Mouse (Mus musculus) 3134 (cell line): ENCODE measurements around the gene Alg12.

Source experiments
- DNase-seq: peaks from one replicate; pipeline ENCODE4 v3.0.0-alpha.2; 2011; ENCODE audit warnings: low spot score; ENCODE audit not compliant: insufficient read length; ENCODE audit errors: extremely low read depth

Alg12 gene

DNA sequence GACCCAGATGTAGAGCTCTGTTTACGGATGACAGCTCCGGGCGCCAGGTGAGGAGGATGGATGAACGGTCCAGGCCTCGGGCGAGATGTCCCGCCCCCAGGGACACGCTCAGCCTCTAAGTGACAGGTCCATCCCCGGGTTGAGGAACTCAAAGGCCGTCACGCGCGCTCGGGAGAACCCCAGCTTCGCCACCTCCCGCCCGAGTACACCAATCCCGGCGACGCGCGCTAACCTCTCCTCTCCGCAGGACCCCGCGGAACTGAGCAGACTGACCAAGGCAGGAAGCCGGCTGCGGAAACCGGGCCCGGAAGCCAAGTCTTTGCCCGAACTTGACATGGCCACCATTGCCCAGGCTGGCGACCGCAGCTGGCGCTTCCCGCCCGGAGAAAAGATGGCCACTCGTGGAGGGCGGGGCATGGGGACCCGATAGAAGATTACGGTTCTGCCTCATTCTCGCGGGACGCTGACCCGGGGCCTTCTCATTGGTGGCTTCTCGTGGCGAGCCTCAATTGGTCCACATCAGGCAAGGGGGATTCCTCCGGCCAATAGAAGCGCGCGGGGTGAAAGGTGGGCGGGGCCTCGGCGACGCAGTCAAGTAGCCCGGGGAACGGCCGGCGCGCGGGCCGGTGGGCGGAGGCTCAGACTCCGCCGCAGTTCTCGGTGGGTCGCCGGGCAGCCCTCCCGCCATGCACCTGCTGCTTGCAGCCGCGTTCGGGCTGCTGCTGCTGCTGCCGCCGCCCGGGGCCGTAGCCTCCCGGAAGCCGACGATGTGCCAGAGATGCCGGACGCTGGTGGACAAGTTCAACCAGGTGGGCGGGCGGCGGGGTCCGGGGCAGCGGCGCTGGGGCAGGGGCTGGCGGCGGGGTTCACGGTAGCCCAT is at the start of gene Alg12, which contains the start of gene Creld2:
Gene Alg12 (minus strand): TSS at position 293 of the 880 bp plus-strand sequence.
Gene Creld2 (plus strand): TSS at position 621 of the 880 bp plus-strand sequence.
- peak; percentile 99 for DNase-seq

DNA sequence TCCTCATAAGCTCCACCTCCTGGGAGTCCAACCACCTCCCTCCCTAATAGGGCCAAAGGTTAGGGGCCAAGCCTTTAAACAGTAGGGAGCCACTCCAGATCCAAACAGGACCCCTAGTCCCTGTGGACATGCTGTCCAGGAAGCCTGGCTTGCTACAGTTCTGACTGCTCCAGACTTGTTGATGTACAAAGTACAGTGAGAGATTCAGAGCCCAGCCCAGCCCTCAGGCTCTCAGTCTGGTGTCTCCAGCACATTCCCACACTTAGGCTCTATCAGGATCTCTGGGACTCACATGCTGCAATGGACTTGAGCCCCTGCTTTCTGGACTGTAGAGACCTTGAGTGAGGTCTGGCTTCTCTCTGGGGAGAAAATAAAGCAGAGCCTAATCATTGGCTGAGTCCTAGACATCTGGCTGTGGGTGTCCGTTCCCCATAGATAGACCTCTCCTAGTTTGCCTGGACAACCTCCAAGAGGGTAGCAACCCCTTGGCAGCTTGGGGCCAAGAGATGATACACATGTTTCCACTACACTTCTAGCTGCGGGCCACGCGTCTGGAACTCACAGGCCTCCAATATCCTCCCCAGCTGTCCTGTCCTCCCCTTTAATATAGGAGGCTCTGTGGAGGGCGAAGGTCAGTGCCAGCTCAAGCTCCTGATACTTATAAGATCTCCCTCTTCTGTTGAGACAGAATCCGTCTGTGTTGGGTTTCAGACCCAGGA is 49.1 kb upstream of the Alg12 start:
- DNase-seq: no peak

DNA sequence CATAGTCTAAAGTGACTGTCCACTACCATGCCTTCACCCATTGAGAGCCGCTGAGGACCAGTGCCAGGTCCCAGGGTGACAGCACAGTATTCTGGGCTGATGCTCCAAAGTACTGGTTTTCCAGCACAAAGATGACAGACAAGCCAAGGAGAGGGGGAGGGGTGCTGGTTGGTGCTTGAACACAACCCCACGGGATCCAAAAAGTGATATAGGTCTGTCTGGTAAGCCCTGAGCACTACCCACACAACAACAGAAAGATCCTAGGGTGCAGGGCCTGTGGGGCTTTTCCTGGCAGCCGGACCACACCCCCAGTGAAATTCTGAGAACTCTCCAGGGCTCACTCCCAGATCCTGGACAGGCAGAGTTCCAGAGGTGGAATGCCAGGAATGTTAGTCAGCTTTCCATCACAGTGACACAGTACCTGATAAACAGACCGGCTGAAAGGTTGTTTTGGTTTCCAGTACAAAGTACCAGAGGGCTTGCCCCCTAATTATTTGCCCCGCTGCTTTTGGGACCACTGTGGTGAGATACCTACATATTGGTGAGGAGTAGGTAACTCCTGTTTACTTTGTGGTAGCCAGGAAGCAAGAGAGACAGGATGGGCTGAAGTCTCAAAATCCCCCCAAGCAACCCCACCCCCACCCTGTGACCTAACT is 48.4 kb upstream of the Alg12 start:
- peak; percentile 66 for DNase-seq

DNA sequence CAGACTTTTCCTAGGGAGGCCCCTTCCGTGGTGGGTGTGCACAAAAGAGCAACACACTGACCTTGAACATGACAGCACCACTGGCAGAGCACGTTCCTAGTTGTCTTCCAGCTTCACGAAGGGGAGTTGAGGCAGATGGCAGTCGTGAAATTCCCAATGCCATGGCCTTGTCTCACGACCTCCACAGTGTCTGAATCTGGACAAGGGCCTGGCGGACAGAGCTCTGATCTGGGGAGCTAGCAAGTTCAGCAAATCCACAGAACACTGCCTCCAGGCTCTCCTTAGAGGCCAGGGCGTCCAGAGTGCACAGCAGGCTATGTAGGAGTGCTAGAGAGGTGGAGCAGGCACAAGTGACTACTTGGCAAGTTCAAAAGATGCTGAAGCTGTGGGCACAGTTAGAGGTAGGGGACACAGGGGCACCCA is 47.8 kb upstream of the Alg12 start:
- peak; percentile 36 for DNase-seq

DNA sequence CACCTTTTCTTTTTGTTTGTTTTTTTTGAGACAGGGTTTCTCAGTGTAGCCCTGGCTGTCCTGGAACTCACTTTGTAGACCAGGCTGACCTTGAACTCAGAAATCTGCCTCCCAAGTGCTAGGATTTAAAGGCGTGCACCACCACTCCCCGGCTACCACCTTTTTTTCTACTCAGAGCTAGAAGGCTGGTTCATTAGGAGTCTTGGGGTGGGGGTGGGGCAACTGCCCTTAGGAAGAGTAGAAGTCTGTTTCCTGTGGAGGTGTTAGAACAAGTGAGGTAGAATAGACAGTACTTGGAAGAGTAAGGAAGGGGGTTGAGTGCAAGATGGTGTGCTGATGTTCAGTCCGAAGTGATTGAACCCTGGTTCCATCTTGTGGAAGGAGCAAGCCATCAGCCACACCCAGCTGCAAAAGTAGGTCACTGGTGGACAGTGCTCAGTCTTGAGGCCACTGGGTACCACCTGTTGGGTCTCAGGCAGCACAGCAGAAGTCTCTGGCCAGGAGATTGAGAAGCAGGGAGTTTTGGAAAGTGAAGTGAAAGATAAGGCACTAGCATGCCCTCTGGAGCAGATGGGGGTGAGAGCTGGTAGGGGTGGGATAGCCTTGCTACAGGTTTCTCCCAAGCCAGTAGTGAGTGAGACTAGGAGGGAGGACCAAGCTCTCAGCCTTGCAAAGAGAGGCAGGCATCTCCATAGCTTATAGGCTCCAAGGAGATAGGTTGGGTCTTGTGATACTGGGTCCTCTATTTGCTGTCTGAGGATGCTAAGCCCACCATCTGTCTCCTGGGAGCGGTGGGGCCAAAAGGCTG is 47.0 kb upstream of the Alg12 start:
- no peak for DNase-seq

DNA sequence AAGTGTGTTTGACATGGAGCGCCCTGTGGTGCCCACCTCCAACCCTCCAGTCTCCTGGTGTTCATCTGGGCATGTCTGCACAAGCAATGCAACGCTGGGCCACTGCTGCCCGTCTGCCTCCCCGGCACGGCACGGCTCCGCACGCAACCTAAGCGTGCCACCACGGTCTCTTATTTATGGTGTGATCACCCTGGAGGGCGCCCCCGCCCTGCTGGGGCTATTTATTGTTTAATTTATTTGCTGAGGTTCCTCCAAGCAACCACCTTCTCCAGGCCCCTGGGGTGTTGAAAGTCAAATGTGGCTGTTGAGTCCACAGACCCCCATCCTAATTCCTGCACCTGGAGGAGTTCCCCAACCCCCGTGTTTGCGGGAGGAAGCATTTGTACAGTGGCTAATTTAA is 45.9 kb upstream of the Alg12 start:
- DNase-seq: no peak

DNA sequence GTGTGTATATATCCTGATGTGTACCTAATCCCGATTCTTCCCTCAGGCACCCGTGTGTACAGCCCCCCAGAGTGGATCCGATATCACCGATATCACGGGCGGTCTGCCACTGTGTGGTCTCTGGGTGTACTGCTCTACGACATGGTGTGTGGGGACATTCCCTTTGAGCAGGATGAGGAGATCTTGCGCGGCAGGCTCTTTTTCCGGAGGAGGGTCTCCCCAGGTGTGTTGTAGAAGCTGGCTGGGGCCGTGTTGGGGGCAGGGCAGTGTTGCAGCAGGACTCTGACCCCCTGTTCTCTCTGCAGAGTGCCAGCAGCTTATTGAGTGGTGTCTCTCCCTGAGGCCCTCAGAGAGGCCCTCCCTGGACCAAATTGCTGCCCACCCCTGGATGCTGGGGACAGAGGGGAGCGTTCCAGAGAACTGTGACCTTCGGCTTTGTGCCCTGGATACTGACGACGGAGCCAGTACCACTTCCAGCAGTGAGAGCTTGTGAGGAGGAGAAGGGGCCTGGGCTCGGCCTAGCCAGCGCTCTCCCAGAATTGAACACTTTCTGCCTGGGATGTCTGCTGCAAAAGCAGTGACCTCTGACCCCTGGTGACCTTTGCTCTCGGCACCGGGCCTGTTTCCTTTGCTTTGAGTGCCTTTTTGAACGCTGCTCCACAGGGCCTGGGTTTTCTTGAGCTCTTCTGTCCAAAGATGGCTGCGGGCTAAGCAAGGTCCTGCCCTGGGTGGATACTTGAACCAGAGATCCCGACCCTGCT is 45.3 kb upstream of the Alg12 start:
- DNase-seq: no peak

DNA sequence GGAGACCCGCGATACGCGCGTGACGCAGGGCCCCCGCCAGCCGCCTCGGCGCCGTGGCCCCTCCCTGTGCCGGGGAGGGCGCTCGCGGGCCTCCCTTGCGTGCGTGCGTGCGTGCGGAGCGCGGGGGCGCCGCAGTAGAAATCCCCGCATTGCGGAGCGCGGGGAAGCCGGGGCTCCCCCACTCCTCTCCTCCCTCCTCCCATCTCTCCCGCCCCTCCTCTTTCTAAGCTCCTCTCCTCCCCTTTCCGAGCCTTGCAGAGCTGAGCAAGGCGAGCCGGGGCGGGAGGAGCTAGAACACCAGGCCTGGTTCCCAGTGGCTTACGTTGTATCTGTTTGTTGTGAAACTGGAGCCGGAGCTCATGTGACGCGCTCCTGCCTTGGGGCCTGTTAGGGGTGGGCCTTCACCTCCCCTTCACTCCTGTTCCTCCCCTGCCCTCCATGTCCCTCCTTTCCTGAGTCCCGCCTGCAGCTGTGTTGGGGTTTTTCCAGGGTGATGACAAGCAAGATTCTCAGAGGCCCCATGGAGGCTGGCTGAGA is 44.6 kb upstream of the Alg12 start:
- DNase-seq: peak; percentile 89

DNA sequence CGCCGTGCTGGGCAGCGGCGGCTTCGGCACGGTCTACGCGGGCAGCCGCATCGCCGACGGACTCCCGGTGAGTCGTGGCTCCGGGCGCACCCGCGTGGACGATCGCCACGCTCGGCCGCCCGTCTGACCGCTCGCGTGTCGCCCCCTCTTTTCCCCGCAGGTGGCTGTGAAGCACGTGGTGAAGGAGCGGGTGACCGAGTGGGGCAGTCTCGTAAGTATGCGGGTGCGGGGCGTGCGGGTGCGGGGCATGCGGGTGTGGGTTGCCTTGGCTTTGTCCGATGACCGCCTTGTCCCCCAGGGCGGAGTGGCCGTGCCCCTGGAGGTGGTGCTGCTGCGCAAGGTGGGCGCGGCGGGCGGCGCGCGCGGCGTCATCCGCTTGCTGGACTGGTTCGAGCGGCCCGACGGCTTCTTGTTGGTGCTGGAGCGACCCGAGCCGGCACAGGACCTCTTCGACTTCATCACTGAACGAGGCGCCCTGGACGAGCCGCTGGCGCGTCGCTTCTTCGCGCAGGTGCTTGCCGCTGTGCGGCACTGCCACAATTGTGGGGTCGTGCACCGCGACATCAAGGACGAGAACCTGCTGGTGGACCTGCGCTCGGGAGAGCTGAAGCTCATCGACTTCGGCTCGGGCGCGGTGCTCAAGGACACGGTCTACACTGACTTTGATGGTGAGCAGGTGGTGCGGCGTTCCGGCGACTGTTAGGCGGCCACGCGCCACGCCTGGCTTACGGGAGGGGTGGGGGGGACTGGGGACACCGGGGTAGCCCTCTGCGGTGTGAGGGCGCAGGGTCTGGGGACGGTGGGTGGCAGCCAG is 44.0 kb upstream of the Alg12 start:
- peak; percentile 82 for DNase-seq

DNA sequence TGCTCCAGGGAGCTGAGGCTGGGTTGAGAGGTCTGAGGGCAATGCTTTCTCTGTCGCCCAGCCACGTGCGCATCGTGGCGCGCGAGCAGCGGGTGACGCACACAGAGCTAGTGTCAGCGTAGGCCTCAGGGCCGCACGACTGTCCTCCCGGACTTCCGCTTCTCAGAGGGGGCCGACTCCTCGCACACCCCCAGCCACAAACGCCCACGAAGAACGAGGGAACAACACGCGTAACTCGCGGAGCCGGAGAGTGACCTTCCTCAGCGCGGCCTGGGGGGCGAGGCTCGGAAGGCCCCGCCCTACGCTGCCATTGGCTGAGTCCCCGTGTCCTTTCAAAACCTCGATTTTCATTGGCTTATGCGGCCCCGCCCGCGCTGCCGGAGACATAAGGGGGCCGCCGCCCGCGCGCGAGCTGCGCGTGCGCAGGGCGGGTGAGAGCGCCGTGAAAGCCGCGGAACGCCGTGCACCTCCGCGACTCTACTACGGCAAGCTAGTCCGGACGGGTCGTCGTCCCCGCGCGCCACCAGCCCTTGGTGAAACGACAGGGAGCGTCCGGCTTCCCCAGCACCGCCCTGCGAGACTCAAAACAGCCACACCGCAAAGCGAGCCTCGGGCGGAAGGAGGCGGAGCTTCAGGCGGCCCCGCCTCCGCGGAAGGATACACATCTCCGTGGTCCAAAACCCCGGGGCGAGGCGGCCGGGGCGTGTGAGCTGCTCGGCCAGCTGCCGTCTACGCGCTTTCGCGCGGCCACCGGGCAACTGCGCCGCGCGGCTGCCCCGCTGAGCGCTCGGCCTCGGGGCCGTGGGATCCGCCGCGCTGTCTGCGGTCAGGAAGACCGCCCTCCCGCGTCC is 42.9 kb upstream of the Alg12 start, which contains the start of gene Pim3:
Gene Pim3 (plus strand): TSS at position 415 of the 851 bp plus-strand sequence.
- peak; percentile 99 for DNase-seq

DNA sequence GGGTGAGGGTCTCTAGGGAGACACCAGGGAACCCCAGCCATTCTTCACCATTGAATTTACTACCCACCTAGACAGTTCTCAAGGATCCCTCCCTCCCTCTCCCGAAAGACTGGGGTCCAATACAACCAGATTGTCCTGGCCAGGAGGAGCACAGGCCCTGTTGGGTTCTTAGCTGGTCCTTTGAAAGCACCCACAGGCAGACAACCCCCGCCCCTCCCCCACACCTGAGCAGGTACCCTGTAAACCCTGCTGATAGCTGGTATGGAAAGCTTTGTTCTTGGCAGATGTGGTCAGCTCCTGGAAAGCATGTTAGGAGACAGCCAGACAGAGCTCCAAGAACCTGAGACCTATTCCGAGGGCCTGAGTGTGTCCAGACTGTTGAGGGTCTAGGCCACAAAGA is 41.7 kb upstream of the Alg12 start:
- DNase-seq: no peak

DNA sequence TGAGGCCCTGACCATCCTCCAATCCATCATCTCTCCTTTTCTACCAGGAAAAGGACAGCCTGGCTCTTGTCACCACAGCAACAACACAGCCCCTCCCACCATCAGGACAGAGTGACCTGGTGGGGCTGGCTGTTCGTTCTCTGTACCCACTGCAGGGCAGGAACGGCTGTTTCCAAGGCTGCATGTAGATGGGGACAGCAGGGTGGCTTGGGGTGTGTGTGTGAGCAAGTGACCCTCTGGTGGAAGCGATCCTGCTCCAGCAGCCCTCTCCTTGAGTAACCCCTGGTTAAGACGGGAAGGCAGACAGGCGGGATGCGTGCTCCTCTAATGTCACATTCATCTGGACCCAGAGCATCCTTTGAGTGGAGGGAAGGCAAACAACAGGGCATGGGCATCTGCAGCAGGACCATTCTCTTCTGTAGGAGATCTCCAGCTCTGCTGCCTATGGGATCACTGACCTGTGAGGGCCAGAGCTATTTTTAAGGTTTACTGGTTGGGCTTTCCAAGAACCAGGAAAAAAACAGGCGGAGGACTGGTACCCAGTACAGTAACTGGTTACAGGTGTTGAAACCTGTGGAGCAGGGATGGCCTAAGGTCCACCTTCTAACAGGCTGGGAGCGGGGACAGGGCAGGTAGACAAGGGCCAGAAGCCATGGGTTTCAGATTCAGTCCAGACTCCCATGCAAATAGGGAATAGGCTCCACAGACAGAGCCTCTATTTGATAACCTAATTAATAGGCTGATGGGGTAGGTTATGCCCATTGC is 40.3 kb upstream of the Alg12 start:
- DNase-seq: no peak

DNA sequence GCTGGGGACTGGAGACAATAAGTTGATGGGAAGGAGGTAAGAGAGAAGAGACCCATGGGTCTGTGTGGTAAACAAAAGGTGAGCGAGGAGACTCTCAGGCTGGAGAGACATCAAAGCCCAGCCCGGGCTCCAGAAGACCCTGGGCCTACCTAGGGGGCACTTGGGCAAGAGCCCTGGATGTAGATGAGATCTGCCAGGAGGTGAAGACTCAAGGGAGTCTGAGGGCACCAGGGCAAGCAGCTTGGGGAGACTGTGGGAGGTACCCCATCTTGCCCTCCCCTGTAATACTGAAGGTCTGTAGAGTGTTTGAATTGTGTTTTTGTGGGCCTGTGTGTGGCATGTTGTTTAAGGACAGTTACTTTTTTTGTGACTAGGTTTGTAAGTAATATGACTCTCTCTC is 39.6 kb upstream of the Alg12 start:
- DNase-seq: no peak

DNA sequence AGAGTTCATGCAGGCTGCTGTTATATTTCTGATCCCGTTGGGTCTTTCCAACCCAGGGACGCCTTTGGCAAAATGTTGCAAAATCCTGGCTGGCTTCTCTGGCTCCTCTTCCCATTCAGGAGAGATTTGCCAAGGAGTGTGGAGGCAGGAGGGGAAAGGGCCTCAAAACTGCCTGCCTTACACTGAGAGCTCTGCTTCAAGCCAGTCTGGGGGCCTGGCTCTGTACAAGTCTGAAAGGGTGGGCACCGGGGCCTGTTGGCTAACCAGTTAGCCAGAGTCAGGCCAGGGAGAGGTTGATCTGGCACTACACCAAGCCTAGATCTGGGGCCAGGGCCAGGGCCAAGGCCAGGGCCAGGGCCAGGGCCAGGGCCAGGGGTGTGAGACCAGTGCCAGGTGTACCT is 39.0 kb upstream of the Alg12 start:
- no peak for DNase-seq

DNA sequence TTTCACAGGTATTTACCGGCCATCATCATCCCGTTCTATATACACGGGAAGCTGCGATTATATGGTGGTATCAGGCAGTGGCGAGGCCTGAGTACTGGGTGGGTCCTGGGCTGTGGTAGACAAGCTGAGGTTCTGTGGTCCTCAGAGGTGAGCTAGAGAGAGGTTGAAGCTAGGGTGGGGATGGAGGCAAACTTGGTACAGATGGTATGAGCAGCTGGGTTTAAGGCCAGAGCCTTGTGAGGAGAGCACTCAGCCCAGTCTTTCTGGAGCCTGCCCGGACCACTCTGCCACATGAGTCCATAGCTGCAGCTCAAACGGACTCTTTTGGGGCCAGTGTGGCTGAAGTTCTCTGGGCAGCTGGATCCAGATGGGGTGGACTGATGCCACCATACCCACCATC is 38.2 kb upstream of the Alg12 start:
- DNase-seq: no peak

DNA sequence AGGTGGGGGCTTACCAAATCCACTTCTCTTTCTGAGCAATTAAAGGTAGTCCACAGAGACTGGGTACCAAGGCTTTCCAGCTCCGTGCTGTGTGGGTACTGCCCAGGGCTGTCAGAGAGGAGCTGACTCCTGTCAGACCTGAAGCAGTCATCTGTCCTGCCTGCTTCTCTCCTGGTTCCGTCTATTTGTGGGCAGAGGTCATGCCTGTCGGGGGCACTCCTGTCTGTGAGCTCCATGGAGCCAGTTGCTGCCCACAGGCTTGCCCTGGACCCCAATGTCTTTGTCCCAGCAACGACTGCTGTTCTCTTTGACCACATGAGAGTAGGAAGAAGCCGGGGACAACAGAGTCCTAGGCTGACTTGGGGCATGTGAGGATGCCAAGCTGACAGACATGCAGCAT is 37.5 kb upstream of the Alg12 start:
- DNase-seq: no peak

DNA sequence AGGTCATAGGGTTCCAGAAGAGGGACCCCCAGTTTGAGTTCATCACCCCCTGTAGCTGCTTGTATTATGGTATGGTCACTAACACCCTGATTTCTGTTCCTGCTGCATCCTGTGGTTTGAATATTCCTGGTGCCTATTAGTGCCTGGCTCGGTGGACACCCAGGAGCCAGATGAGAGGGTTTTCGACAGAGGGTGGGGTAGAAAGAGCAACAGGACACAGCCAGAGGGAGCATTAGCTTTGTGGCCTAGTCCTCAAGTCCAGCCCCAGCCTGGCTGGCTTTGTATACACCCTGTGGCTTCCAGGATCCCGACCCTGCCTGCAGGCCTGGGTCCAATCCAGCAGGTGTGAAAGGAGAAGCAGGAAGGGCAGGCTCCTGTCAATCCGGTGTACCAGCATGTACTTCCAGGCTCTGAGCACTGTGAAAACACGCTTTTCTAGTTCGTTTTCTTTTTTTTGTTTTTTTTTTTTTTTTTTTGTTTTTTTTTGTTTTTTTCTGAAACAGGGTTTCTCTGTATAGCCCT is 36.8 kb upstream of the Alg12 start:
- DNase-seq: no peak
